ENCODE assay signal across 9 mouse cellular contexts in genomic region chr8:121128531-121129264, GRCm38 (mm10). TPM values are rescaled to one million over a fixed set of nuclear protein-coding genes. Genes with fewer than 3 reads are reported as not detected.
DNase-seq lines count a peak whose midpoint lies in the region; ATAC-seq and TF ChIP-seq lines count a peak whose summit lies in the region.
"Had no signal": no experiment of that assay in that cellular context is flagged by ENCODE, and none has a peak within 500 bp of the region (broad histone marks: within the 10 kb centered on the region; RNA-seq: fewer than 3 reads in every experiment).

No protein-coding gene starts in this region.

- 0 out of 2 replicates have a peak, but pooled peaks cover 2% of the 10 kb centered on the region for H3K9me3 ChIP-seq in forebrain, embryonic 16.5 days (ENCODE audit: control insufficient read depth, low read length)
- H3K9me3 ChIP-seq in limb, embryonic 14.5 days (ENCODE audit: control insufficient read depth, low read length), result no peaks in the 10 kb centered on the region
- no peaks in the 10 kb centered on the region for H3K9me3 ChIP-seq in stomach, embryonic 16.5 days (replicated peaks; ENCODE audit: control insufficient read depth, low read length)

- peak overlapping the region; percentile 26; the same call in 1 of the 2 replicates for H3K4me2 ChIP-seq in forebrain, embryonic 16.5 days (ENCODE audit: low read length)
- H3K4me2 ChIP-seq in limb, embryonic 14.5 days (replicated peaks; ENCODE audit: low read depth, low read length, severe bottlenecking), result peak overlapping the region; percentile 38
- H3K4me2 ChIP-seq in stomach, embryonic 16.5 days (ENCODE audit: low read depth, low read length), result peak overlapping the region; percentile 53

- under 1% methylated on average over 55 of the region's 55 CpGs for WGBS in forebrain, embryonic 16.5 days
- WGBS in limb, embryonic 14.5 days, result 5% methylated on average over 39 of the region's 55 CpGs
- WGBS in stomach, embryonic 16.5 days, result 4% methylated on average over 55 of the region's 55 CpGs

- no peak overlapping the region for H3K27ac ChIP-seq in forebrain, embryonic 16.5 days (ENCODE audit: low read length)
- H3K27ac ChIP-seq in limb, embryonic 14.5 days (replicated peaks; ENCODE audit: low read depth, low read length), result no peak overlapping the region
- H3K27ac ChIP-seq in stomach, embryonic 16.5 days (ENCODE audit: low read length), result peak overlapping the region; percentile 81
- H3K27ac ChIP-seq: layer of hippocampus, adult 2 months had no signal

- no peak for ATAC-seq in forebrain, embryonic 16.5 days
- no peak for ATAC-seq in limb, embryonic 14.5 days (ENCODE audit: low FRiP score, low read depth)
- no peak for ATAC-seq in stomach, embryonic 16.5 days (ENCODE audit: insufficient read depth, low FRiP score)

- 0 out of 2 replicates have a peak overlapping the region, but pooled peaks have one; percentile 4 for H3K4me3 ChIP-seq in forebrain, embryonic 16.5 days (replicated peaks; ENCODE audit: low read length)
- peak overlapping the region; percentile 22 for H3K4me3 ChIP-seq in limb, embryonic 14.5 days (replicated peaks; ENCODE audit: low read length)
- peak overlapping the region; percentile 48 for H3K4me3 ChIP-seq in stomach, embryonic 16.5 days (replicated peaks; ENCODE audit: low read length)
- H3K4me3 ChIP-seq: layer of hippocampus, adult 2 months had no signal

- H3K9ac ChIP-seq in forebrain, embryonic 16.5 days (replicated peaks; ENCODE audit: low read depth, low read length), result no peak overlapping the region
- H3K9ac ChIP-seq in limb, embryonic 14.5 days (ENCODE audit: low read depth, low read length, severe bottlenecking), result peak overlapping the region; percentile 21; the same call in 1 of the 2 replicates
- peak overlapping the region; percentile 68 for H3K9ac ChIP-seq in stomach, embryonic 16.5 days (ENCODE audit: low read length)

- no peaks in the 10 kb centered on the region for H3K36me3 ChIP-seq in forebrain, embryonic 16.5 days (ENCODE audit: control insufficient read depth, insufficient read depth)
- no peaks in the 10 kb centered on the region for H3K36me3 ChIP-seq in limb, embryonic 14.5 days (ENCODE audit: control insufficient read depth, insufficient read depth, low read length)
- H3K36me3 ChIP-seq in stomach, embryonic 16.5 days (ENCODE audit: control insufficient read depth, insufficient read depth, low read length), result no peaks in the 10 kb centered on the region

- TF ChIP-seq POLR2A in limb, embryonic 14.5 days (IDR thresholded peaks at IDR 0.05; ENCODE audit: borderline replicate concordance, extremely low read depth, insufficient read depth, insufficient read length), result no peak

- H3K27me3 ChIP-seq in forebrain, embryonic 16.5 days (replicated peaks; ENCODE audit: control insufficient read depth, insufficient read depth, low read length), result peaks cover 74% of the 10 kb centered on the region
- peaks cover 73% of the 10 kb centered on the region for H3K27me3 ChIP-seq in limb, embryonic 14.5 days (ENCODE audit: control insufficient read depth, insufficient read depth, low read length)
- H3K27me3 ChIP-seq in stomach, embryonic 16.5 days (ENCODE audit: control insufficient read depth, insufficient read depth, low read length), result peaks cover 60% of the 10 kb centered on the region

- H3K4me1 ChIP-seq in forebrain, embryonic 16.5 days (replicated peaks; ENCODE audit: control insufficient read depth, insufficient read depth, low read length), result peaks cover 21% of the 10 kb centered on the region
- peaks cover 22% of the 10 kb centered on the region; the same call in 1 of the 2 replicates for H3K4me1 ChIP-seq in limb, embryonic 14.5 days (ENCODE audit: control insufficient read depth, insufficient read depth, low read length)
- peaks cover 19% of the 10 kb centered on the region for H3K4me1 ChIP-seq in stomach, embryonic 16.5 days (ENCODE audit: control insufficient read depth, insufficient read depth, low read length)

- peak; percentile 61 for DNase-seq in retina, postnatal 1 day
- no peak for DNase-seq in retina, embryonic 14.5 days (ENCODE audit: low spot score)
- no peak for DNase-seq in limb, embryonic 14.5 days (ENCODE audit: low spot score)
- no peak for DNase-seq in adrenal gland, postnatal 10 days
- no peak for DNase-seq in gastrocnemius, postnatal 4 days (ENCODE audit: low spot score in 2 of 2)
- DNase-seq in spleen, adult 12 weeks (ENCODE audit: low spot score), result no peak

RNA-seq across cellular contexts. Expression of gene Foxl1, which starts 1.0 kb away (rescaled TPM):
- polyA plus RNA-seq in forebrain, embryonic 16.5 days (2015; fragmentation: Nextera tagmentation; extraction: Ambion mirVana), result 0.15 TPM in 1 of 2 replicates, not detected in the other
- 0.40 and 0.72 TPM in 2 replicates for polyA plus RNA-seq in limb, embryonic 14.5 days (2012; rRNA removed)
- 0.18 and 0.28 TPM in 2 replicates for polyA plus RNA-seq in limb, embryonic 14.5 days (2014; fragmentation: Nextera tagmentation; extraction: Ambion mirVana)
- polyA plus RNA-seq in stomach, embryonic 16.5 days (2015; fragmentation: Nextera tagmentation; extraction: Ambion mirVana), result 3.4 and 4.0 TPM in 2 replicates
- under 1 TPM; 0.24 to 0.42 TPM for total RNA-seq in adrenal gland, postnatal 10 days (2021)
- total RNA-seq in gastrocnemius, postnatal 4 days (2021), result under 1 TPM; 0.13 to 0.39 TPM

RNA-seq across cellular contexts. Expression of gene Foxc2, which starts 12.7 kb away (rescaled TPM):
- polyA plus RNA-seq in forebrain, embryonic 16.5 days (2015; fragmentation: Nextera tagmentation; extraction: Ambion mirVana), result 1.7 and 2.5 TPM in 2 replicates
- 14.3 and 24.4 TPM in 2 replicates for polyA plus RNA-seq in limb, embryonic 14.5 days (2012; rRNA removed)
- polyA plus RNA-seq in limb, embryonic 14.5 days (2014; fragmentation: Nextera tagmentation; extraction: Ambion mirVana), result 9.7 and 12.5 TPM in 2 replicates
- polyA plus RNA-seq in stomach, embryonic 16.5 days (2015; fragmentation: Nextera tagmentation; extraction: Ambion mirVana), result 0.12 and 0.14 TPM in 2 replicates
- 1 to 10 TPM; 4.1 to 6.1 TPM for total RNA-seq in adrenal gland, postnatal 10 days (2021)
- 1 to 10 TPM; 1.3 TPM for total RNA-seq in gastrocnemius, postnatal 4 days (2021)

RNA-seq across cellular contexts. Expression of gene Mthfsd, which starts 20.5 kb away (rescaled TPM):
- polyA plus RNA-seq in forebrain, embryonic 16.5 days (2015; fragmentation: Nextera tagmentation; extraction: Ambion mirVana), result 51.8 and 60.0 TPM in 2 replicates
- polyA plus RNA-seq in limb, embryonic 14.5 days (2012; rRNA removed), result 120 and 122 TPM in 2 replicates
- polyA plus RNA-seq in limb, embryonic 14.5 days (2014; fragmentation: Nextera tagmentation; extraction: Ambion mirVana), result 59.9 and 62.8 TPM in 2 replicates
- polyA plus RNA-seq in stomach, embryonic 16.5 days (2015; fragmentation: Nextera tagmentation; extraction: Ambion mirVana), result 51.1 and 57.5 TPM in 2 replicates
- total RNA-seq in adrenal gland, postnatal 10 days (2021), result 10 to 100 TPM; 30.4 to 32.2 TPM
- 10 to 100 TPM; 18.2 to 19.6 TPM for total RNA-seq in gastrocnemius, postnatal 4 days (2021)

RNA-seq across cellular contexts. Expression of gene Foxf1, which starts 44.5 kb away (rescaled TPM):
- polyA plus RNA-seq in forebrain, embryonic 16.5 days (2015; fragmentation: Nextera tagmentation; extraction: Ambion mirVana), result 0.91 and 1.1 TPM in 2 replicates
- polyA plus RNA-seq in limb, embryonic 14.5 days (2012; rRNA removed), result 0.54 and 1.00 TPM in 2 replicates
- polyA plus RNA-seq in limb, embryonic 14.5 days (2014; fragmentation: Nextera tagmentation; extraction: Ambion mirVana), result 0.15 and 0.28 TPM in 2 replicates
- polyA plus RNA-seq in stomach, embryonic 16.5 days (2015; fragmentation: Nextera tagmentation; extraction: Ambion mirVana), result 98.1 and 101 TPM in 2 replicates
- 1 to 10 TPM; 1.4 to 1.7 TPM for total RNA-seq in adrenal gland, postnatal 10 days (2021)
- total RNA-seq in gastrocnemius, postnatal 4 days (2021), result under 1 TPM; 0.25 to 0.39 TPM
